Mouse (Mus musculus) brown adipose tissue, adult 24 weeks (tissue): ENCODE data around the gene D10Wsu102e. TPM values are rescaled to one million over a fixed set of nuclear protein-coding genes. Genes with fewer than 3 reads are reported as not detected.
"Not testable (repeated sequence)": the region's sequence is repeated elsewhere in the genome, so short reads cannot be mapped to it uniquely, and the experiment has no call there.

Experiments used
- H3K27ac ChIP-seq: fragments of 200-500 bp; replicated peaks from 2 replicates; pipeline ENCODE4 v1.5.1; 2012; ENCODE audit warnings: low read depth, mild to moderate bottlenecking, low read length
- H3K4me1 ChIP-seq: fragments of 200-500 bp; 2 replicates; pipeline ENCODE4 v1.6.1; 2012; ENCODE audit warnings: low read length, mixed read lengths; ENCODE audit not compliant: control insufficient read depth, insufficient read depth, insufficient read length
- H3K4me3 ChIP-seq: fragments of 200-500 bp; 2 replicates; pipeline ENCODE4 v1.5.1; 2012; ENCODE audit warnings: low read depth, mild to moderate bottlenecking, low read length, moderate library complexity; ENCODE audit not compliant: insufficient read depth
- polyA plus RNA-seq: library from polyadenylated mRNA; stranded (reverse); fragments of >200 nt; gene quantifications from 2 replicates; pipeline ENCODE4 v1.2.4, GENCODE M21; 2012; ENCODE audit not compliant: missing spikeins, insufficient read depth, insufficient read length

Gene D10Wsu102e
- polyA plus RNA-seq, 1 experiment = 0.20 TPM

GRCm38 (mm10) chr10:83337159-83337951 is 22.7 kb upstream of the D10Wsu102e start, which contains the start of gene Slc41a2:
Gene Slc41a2 (minus strand): TSS chr10:83337882.
- Histone ChIP-seq H3K4me1 (no peaks in the 10 kb centered on the region), H3K27ac (peak within 1 kb of the TSS; percentile 67; the same call in 1 of the 2 replicates), H3K4me3 (peak within 1 kb of the TSS; percentile 80)

DNA sequence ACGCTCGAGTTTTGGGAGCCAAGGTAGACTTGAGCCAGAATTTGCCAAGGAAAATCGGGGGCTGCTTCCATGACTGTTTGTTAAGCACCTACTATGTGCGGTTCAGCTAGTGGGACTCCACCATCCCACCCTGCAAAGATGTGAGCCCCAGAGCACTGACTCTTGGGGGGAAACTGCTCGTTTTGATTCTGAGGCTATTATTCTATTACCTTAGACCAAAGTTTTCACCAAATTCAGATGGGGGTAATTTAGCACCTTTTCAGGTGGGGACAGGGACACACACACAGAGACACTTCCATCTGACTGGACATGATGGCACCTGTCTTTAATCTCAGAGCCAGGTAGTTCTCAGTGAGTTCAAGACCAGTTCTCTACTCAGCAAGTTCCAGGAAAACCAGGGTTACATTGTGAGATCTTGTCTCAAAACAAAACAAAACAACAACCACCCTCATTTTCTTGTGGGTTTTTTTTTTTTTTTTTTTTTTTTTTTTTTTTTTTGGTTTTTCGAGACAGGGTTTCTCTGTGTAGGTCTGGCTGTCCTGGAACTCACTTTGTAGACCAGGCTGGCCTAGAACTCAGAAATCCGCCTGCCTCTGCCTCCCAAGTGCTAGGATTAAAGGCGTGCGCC is 21.9 kb upstream of the D10Wsu102e start:
- Histone ChIP-seq H3K27ac (no peak overlapping the region), H3K4me1 (no peaks in the 10 kb centered on the region), H3K4me3 (peak overlapping the region; percentile 80)

- H3K27ac ChIP-seq = no peak overlapping the region
- H3K4me1 ChIP-seq = no peaks in the 10 kb centered on the region
- no peak overlapping the region for H3K4me3 ChIP-seq
Observed at GRCm38 (mm10) chr10:83341226-83341625, 18.8 kb upstream of the D10Wsu102e start.

DNA sequence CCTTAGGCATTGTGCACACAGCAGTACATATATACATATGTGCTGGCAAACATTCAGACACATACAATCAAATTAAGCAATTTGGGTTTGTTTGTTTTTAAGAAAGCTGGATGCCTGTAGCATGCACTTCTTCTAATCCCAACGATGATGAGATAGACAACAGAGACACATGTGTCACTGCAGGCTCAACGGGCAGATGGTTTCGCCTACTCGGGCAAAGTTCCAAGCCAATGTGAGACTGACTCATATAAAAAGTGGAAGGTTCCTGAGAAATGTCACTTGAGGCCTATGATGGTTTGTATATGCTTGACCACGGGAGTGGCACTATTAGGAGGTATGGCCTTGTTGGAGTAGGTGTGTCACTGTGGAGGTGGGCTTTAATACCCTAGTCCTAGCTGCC is 16.9 kb upstream of the D10Wsu102e start:
- Histone ChIP-seq H3K4me3 (no peak overlapping the region), H3K4me1 (no peaks in the 10 kb centered on the region), H3K27ac (no peak overlapping the region)

GRCm38 (mm10) chr10:83343828-83344685 is 16.0 kb upstream of the D10Wsu102e start:
- H3K4me3 ChIP-seq = no peak overlapping the region
- H3K27ac ChIP-seq = no peak overlapping the region
- no peaks in the 10 kb centered on the region for H3K4me1 ChIP-seq

GRCm38 (mm10) chr10:83345693-83346358 is 14.2 kb upstream of the D10Wsu102e start:
- Histone ChIP-seq H3K4me1 (no peaks in the 10 kb centered on the region), H3K4me3 (no peak overlapping the region), H3K27ac (no peak overlapping the region)

DNA sequence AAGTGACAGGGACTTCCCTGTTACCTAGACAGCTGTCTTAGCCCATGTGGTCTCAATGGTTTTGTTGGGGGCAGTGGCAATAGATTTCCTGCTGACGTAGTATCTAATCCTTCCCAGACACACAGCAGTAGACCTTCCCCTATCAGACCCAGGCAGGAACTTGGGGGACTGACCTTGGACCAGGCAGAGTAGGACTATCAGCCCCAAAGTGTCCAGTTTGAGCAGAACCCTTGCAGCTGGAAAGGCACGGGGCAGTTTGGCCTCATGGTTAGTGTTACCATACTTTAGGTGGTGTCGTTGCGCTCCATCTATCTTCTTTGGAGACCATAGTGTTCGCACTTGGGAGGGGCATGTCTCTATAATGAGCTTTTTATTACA is 13.7 kb upstream of the D10Wsu102e start:
- H3K27ac ChIP-seq = no peak overlapping the region
- no peak overlapping the region for H3K4me3 ChIP-seq
- H3K4me1 ChIP-seq = no peaks in the 10 kb centered on the region

GRCm38 (mm10) chr10:83347494-83347893 is 12.5 kb upstream of the D10Wsu102e start:
- no peaks in the 10 kb centered on the region for H3K4me1 ChIP-seq
- H3K4me3 ChIP-seq = no peak overlapping the region
- H3K27ac ChIP-seq = no peak overlapping the region

GRCm38 (mm10) chr10:83350689-83351088 is 9.3 kb upstream of the D10Wsu102e start:
- no peak overlapping the region for H3K4me3 ChIP-seq
- no peaks in the 10 kb centered on the region for H3K4me1 ChIP-seq
- no peak overlapping the region for H3K27ac ChIP-seq

DNA sequence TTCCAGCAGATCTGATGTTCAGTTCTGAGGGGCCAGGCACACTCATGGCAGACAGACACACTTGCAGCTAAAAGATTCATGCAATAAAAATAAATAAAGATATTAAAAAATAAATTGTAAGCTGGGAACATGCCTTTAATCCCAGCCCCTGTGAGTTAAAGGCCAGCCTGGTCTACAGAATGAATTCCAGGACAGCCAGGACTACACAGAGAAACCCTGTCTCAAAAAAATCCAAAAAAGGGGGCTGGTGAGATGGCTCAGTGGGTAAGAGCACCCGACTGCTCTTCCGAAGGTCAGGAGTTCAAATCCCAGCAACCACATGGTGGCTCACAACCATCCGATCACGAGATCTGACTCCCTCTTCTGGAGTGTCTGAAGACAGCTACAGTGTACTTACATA is 8.2 kb upstream of the D10Wsu102e start:
- not testable (repeated sequence) for H3K27ac ChIP-seq, H3K4me1 ChIP-seq, H3K4me3 ChIP-seq

- no peak overlapping the region for H3K4me3 ChIP-seq
- H3K27ac ChIP-seq = 0 out of 2 replicates have a peak overlapping the region, but pooled peaks have one; percentile 2
- H3K4me1 ChIP-seq = no peaks in the 10 kb centered on the region
Observed at GRCm38 (mm10) chr10:83353680-83354332, 6.2 kb upstream of the D10Wsu102e start.

GRCm38 (mm10) chr10:83354333-83354719 is 5.7 kb upstream of the D10Wsu102e start:
- no peak overlapping the region for H3K4me3 ChIP-seq
- H3K4me1 ChIP-seq = no peaks in the 10 kb centered on the region
- no peak overlapping the region for H3K27ac ChIP-seq

DNA sequence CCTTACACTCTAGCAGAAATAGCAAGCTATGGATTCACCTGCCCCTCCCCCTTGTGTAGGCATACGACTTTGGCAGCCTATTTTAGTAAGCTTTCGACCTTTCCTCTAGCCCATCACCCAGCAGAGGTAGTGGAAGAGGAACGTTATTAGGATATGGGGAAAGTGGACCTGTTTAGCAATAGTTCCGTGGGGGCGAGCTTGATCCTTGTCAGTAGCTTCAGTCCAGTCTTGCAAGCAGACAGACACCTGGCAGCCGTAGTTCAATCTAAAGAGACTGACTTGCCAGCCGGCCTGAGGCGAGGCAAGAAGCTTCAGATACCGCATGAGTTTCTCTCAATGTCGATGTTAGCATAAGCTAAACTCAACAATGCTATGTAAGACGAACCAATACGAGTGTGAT is 3.6 kb upstream of the D10Wsu102e start:
- Histone ChIP-seq H3K4me1 (no peaks in the 10 kb centered on the region), H3K27ac (no peak overlapping the region), H3K4me3 (no peak overlapping the region)

GRCm38 (mm10) chr10:83359451-83359850 is 570 bp upstream of the D10Wsu102e start:
- Histone ChIP-seq H3K4me3 (peak overlapping the region; percentile 55), H3K4me1 (no peaks in the 10 kb centered on the region; the same call in 1 of the 2 replicates), H3K27ac (0 out of 2 replicates have a peak overlapping the region, but pooled peaks have one; percentile 12)
